Mouse (Mus musculus): ENCODE measurements at regions not wholly inside any gene's neighbourhood (a gene's known extent, or its start where the extent isn't known, plus 50 kb on each side); places are given as distances from the start of the nearest gene placed in this dataset.

- TF ChIP-seq CTCF (IDR thresholded peaks at IDR 0.05), result no peak
- Histone ChIP-seq H3K27ac (no peak overlapping the region), H3K4me3 (no peak overlapping the region)
- intact Hi-C loops (cut with DNase I), result no loop called here
- no peak for DNase-seq (ENCODE audit: extremely low spot score in 1 of 2, low spot score in 2 of 2)
These were observed 94.5 kb downstream of the Mtx3 start for GRCm38 (mm10) chr13:92939032-92939431.

DNA sequence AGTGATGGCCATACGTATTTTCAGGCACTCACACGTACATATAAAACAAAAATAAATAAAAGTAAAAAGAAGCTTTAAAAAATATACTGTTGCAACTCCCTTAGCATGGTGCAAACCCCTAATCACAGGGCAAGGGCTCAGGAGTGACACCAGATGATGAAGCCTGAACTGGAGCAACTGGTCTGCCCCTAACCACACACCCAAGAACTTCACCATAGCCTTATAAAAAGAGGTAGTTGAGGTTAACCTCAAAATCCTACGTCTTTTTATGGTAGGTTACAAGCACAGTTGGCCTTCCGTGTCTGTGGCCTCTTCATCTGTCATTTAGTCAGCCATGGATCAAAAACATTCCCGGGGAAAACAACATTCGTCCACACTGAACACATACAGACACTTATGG is 96.0 kb downstream of the Mtx3 start:
- no peak for TF ChIP-seq CTCF (IDR thresholded peaks at IDR 0.05)
- H3K27ac ChIP-seq, result no peak overlapping the region
- no peak overlapping the region for H3K4me3 ChIP-seq
- intact Hi-C loops (cut with DNase I), result no loop called here
- DNase-seq (ENCODE audit: extremely low spot score in 1 of 2, low spot score in 2 of 2), result no peak

GRCm38 (mm10) chr13:92948560-92948959 is 104.0 kb downstream of the Mtx3 start:
- no peak for TF ChIP-seq CTCF (IDR thresholded peaks at IDR 0.05)
- no peak for DNase-seq (ENCODE audit: extremely low spot score in 1 of 2, low spot score in 2 of 2)
- Histone ChIP-seq H3K4me3 (no peak overlapping the region), H3K27ac (no peak overlapping the region)
- intact Hi-C loops (cut with DNase I), result no loop called here

GRCm38 (mm10) chr13:92960031-92960430 is 115.5 kb downstream of the Mtx3 start:
- no peak; the same call in 1 of the 2 replicates for TF ChIP-seq CTCF (IDR thresholded peaks at IDR 0.05)
- peak; percentile 28 to 33 for DNase-seq (ENCODE audit: extremely low spot score in 1 of 2, low spot score in 2 of 2)
- intact Hi-C loops (cut with DNase I), result no loop called here
- H3K4me3 ChIP-seq, result no peak overlapping the region
- H3K27ac ChIP-seq, result peak overlapping the region; percentile 68

DNA sequence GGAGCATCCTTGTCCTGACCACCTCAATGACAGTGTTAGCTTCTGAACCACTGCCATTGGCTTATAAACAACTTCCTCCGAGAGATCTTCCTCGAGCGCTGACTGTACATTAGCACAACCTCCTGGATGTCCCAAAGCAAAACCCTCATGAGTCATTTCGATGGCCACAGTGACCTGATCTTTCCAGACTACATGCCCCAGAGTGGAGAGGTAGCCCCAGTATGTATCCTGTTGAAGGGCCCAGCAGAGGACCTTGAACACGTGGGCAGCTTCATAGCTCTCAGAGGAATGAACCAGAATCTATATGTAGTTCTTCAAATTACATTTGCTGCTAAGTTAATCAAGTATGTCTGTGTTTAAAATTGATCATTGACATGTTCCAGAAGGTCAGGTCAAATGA is 118.1 kb downstream of the Mtx3 start:
- no peak for DNase-seq (ENCODE audit: extremely low spot score in 1 of 2, low spot score in 2 of 2)
- no peak for TF ChIP-seq CTCF (IDR thresholded peaks at IDR 0.05)
- no peak overlapping the region for H3K4me3 ChIP-seq
- no peak overlapping the region for H3K27ac ChIP-seq
- intact Hi-C loops (cut with DNase I), result no loop called here

- no peak overlapping the region for H3K4me3 ChIP-seq
These were observed 118.9 kb downstream of the Mtx3 start for GRCm38 (mm10) chr13:92963351-92963895.

DNA sequence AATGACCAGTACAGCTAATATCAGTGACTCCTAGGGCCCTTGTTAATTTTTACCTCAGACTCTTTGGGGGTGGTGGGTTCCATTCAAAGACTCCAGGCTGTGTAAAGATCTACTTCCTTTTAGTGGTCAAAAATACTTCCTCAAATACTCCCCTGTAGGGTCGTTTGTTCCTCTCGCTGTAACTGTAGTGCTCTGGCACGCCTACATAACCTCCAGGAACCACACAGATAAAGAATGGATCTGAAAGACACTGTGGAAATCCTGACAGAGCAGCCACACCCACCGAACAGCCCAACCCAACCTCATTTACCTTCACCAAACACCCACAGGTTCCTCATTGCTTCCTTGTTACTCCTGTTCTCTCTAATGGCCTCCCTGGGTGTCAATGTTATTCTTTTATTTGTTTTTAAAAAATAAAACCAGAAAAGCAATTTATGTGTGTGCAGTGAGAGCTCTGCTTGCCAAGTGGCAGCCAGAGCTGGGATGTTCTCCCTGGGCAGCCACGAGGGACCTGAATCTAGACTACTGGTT is 119.7 kb downstream of the Mtx3 start:
- no peak for TF ChIP-seq CTCF (IDR thresholded peaks at IDR 0.05)
- H3K4me3 ChIP-seq, result no peak overlapping the region
- intact Hi-C loops (cut with DNase I), result no loop called here
- DNase-seq (ENCODE audit: extremely low spot score in 1 of 2, low spot score in 2 of 2), result no peak
- H3K27ac ChIP-seq, result no peak overlapping the region

More at GRCm38 (mm10) chr13:92963351-92963895, 118.9 kb downstream of the Mtx3 start:
- no peak for DNase-seq (ENCODE audit: extremely low spot score in 1 of 2, low spot score in 2 of 2)
- intact Hi-C loops (cut with DNase I), result no loop called here
- no peak overlapping the region for H3K27ac ChIP-seq
- TF ChIP-seq CTCF (IDR thresholded peaks at IDR 0.05), result no peak

- no peak for DNase-seq (ENCODE audit: extremely low spot score in 1 of 2, low spot score in 2 of 2)
- intact Hi-C loops (cut with DNase I), result no loop called here
- TF ChIP-seq CTCF (IDR thresholded peaks at IDR 0.05), result no peak
- no peak overlapping the region for H3K27ac ChIP-seq
- no peak overlapping the region for H3K4me3 ChIP-seq
These were observed 122.6 kb downstream of the Mtx3 start for GRCm38 (mm10) chr13:92967025-92967610.

DNA sequence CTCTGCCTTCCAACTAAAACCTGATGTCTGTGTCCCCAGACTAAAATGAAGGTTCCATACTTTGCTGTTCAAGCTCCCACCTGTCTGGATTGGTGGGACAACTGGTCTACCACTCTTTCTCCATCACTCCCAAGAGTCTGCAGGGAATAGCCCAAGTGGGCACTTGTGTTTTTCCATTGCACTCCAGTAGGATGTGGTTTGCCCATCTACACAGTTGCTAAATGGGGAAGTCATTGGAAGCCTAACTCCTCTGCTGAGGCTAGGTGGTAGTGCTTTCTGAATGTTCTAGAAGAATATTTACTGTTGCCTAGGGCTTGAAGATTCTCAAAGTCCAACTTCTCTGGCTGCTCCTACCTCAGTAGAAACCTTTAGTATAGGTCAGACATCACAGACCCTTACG is 125.0 kb downstream of the Mtx3 start:
- intact Hi-C loops (cut with DNase I), result no loop called here
- no peak overlapping the region for H3K4me3 ChIP-seq
- DNase-seq (ENCODE audit: extremely low spot score in 1 of 2, low spot score in 2 of 2), result no peak
- TF ChIP-seq CTCF (IDR thresholded peaks at IDR 0.05), result no peak
- no peak overlapping the region for H3K27ac ChIP-seq

GRCm38 (mm10) chr13:92972891-92973290 is 128.3 kb downstream of the Mtx3 start:
- no peak overlapping the region for H3K27ac ChIP-seq
- no peak overlapping the region for H3K4me3 ChIP-seq
- no peak for TF ChIP-seq CTCF (IDR thresholded peaks at IDR 0.05)
- intact Hi-C loops (cut with DNase I), result no loop called here
- no peak for DNase-seq (ENCODE audit: extremely low spot score in 1 of 2, low spot score in 2 of 2)

DNA sequence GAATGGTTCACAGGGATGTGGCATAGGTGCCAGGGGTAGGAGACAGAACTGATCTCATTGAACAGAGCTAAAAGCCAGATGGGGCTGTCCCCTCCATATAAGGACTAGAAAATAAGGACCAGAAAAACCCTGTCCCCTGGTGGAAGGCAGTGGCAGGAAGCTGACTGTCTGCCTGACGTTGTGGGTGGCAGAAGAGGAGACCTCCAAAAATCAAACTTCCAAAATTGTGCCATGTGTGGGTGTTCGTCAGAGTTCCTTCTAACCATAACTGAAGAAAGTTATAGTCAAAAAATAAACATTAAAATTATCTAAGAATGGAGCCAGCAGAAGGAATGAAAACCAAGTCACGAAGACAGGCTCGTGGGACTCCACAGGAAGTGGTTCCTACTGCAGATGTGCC is 129.2 kb downstream of the Mtx3 start:
- Histone ChIP-seq H3K27ac (peak overlapping the region; percentile 81), H3K4me3 (no peak overlapping the region)
- DNase-seq (ENCODE audit: extremely low spot score in 1 of 2, low spot score in 2 of 2), result peak in 1 of 2 experiments; percentile 35
- peak; percentile 54 for TF ChIP-seq CTCF (IDR thresholded peaks at IDR 0.05)
- intact Hi-C loops (cut with DNase I), result no loop called here

DNA sequence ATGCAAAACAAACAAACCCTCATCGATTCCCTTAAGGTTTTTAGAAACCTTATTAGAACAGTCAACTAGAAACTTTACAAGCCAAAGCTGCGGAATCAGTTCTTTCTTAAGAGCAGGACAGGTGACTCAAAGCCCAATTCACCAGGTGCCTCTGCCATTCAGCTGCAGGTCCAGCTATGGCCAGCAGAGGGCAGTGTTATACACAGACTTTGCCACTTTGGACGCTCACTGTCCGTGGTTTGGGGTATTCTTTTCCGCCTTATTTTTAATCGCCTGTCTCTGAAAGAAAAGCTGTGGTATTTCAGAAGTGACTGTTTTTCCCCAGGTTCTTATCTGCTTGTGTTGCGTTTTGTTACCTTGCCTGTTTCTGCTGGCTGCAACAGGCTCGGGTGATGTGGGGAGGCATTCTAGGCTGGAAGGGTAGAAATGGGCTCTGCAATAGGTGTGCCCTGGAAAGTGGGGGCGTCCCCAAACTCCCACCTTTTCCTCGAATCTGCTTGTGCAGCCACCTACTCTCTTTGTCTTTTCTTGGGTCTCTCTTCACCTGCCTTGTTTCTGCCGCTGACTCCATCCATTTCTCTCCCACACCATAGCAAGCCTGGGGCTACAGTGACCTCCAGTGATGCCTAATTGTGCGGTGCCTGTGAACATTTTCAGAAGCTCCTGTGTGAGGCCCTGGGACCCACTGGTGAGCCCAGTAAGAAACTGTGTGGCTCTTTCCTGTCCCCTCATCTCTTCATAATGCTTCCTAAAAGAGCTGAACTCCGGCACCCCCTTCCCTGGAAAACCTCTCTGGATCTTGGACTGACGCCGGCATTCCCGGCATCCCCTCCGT is 142.4 kb downstream of the Mtx3 start:
- H3K27ac ChIP-seq, result peak overlapping the region; percentile 79

More for the DNA sequence above, 142.4 kb downstream of the Mtx3 start:
- peak; percentile 71 to 86 for DNase-seq (ENCODE audit: extremely low spot score in 1 of 2, low spot score in 2 of 2)
- H3K4me3 ChIP-seq, result peak overlapping the region; percentile 24; the same call in 1 of the 2 replicates
- peak; percentile 99 for TF ChIP-seq CTCF (IDR thresholded peaks at IDR 0.05)
- intact Hi-C loops (cut with DNase I), result loop anchor here (2.0 to 10.0 kb wide), 6 partner anchors 72 to 730 kb away; partner anchors contain the start of gene Cmya5

All from left cerebral cortex, adult 2 months (tissue).